Mouse (Mus musculus) kidney, adult 2 months (tissue): ENCODE measurements around the gene Btbd17.

Experiments used
- CTCF ChIP-seq: fragments of 200-500 bp; conservative IDR thresholded peaks from 2 replicates; pipeline ENCODE4 v1.5.1; 2011; ENCODE audit warnings: low read depth, mild to moderate bottlenecking, control low read depth, low read length, moderate library complexity, mixed read lengths; ENCODE audit not compliant: insufficient read depth, insufficient read length
- POLR2A ChIP-seq: fragments of 200-500 bp; IDR thresholded peaks from one replicate; pipeline ENCODE4 v1.6.1; 2011; ENCODE audit warnings: low read depth, low read length, control low read depth

GRCm38 (mm10) chr11:114797176-114797575 is 1.4 kb upstream of the Btbd17 start:
- no peak for TF ChIP-seq CTCF
- TF ChIP-seq POLR2A = no peak
